Mouse (Mus musculus) cerebellum, postnatal 4 days (tissue): ENCODE measurements at regions not wholly inside any gene's neighbourhood (a gene's known extent, or its start where the extent isn't known, plus 50 kb on each side); places are given as distances from the start of the nearest gene placed in this dataset.
"Not testable (repeated sequence)": the region's sequence is repeated elsewhere in the genome, so short reads cannot be mapped to it uniquely, and the experiment has no call there.

ENCODE experiments used
- DNase-seq, 2 experiments: peaks; one replicate each; pipeline ENCODE4 v3.0.0; 2022; ENCODE audit warnings: low spot score in 2 of 2, mixed read lengths in 1 of 2

DNA sequence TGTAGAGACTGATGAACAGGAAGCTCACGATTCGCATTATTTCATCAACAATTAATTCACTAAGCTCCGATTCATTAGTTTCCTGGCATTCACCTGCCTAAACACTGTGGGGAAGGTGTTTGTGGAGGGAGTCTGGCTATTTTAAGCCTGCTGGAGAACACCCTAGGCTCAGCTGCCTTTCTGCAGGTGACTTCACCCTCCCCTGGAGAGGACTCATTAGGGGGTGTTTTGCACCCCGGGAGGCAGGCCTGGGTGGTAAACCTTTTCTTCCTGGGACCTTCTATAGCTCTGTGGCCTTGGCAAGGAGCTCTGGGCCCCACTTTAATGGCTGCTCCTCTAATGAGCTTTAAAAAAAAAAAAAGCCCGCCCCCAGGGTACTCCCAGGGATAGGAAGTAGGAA, 55.4 kb upstream of the Bnc1 start:
- no peak for DNase-seq

DNA sequence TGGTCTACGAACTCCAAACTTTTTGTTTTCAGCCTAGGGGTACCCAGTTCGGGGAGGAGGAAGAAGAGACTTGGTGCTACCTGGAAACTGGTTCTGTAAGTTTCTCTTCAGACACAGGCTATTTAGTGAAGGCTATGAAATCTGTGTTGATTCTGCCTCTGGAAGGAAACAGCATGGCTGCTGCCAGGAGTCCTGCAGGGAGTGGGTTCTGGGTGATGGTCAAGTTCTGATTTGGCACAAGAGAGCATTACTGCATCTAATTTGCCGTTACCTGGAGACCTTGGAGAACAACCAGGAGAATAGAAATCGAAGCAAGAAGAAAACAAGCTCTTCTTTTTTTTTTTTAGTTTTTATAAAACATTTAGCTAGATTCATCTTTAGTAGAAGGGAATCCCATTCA, 61.3 kb upstream of the Bnc1 start:
- no peak for DNase-seq

GRCm38 (mm10) chr7:82056551-82057230, 64.6 kb upstream of the Bnc1 start:
- no peak for DNase-seq

DNA sequence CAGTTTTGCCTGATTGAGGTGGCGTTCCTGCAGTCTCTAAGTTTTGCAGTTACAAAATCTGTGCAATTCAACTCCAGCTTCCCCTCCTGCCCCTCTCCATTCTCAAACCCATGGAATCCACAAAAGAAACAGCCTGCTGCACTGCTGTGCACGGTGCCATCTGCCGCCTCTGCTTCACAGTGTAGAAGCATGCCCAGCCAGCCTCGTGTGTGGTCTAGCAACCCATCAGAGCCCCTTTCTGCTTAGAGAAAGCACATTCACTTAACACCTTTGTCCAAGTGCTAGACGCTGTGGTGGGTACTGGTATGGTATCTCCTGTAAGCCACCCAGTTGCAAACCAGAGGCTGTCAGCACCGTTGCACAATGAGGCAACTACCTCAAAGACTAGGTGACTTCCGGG, 71.3 kb upstream of the Bnc1 start:
- peak in 1 of 2 experiments; percentile 19 for DNase-seq

GRCm38 (mm10) chr7:82069629-82070450, 77.7 kb upstream of the Bnc1 start:
- no peak for DNase-seq

DNA sequence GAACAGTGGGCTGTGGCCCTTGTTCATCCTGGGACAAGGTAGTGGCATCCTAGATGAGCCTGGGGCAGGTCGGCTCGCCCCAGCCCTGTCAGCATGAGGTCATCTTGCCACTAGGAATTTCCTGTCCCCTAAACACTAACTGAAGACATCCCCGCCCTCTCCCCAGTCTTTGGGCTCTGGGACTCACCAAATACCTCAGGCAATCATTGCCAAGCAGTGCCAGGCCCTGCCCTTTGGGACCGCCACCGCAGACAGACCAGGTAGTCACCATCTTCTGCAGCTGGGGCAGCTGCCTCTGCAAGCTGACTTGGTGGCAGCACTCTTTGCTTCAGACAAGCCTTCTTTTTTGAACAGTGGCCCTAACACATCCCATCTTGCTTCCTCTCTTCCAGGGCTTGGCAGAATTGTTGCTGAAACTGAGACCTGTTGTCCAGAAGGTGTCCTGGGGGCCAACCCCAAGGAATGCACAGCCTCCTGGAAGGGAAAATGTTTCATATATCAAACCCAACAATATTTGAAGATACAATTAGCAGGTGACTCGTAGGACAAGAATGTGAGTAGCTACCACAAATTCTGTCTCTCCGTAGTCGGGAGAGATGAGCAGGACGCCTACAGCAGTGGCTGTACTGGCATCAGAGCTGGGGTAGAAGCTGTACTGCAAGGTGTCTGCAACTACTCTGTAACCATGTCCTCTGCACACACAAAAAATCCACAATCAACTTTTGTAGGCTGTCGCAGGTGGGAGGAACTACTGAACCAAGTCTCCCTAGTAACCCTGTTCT, 79.0 kb upstream of the Bnc1 start:
- no peak for DNase-seq

- DNase-seq: no peak
Observed at GRCm38 (mm10) chr7:82075359-82075758, 83.3 kb upstream of the Bnc1 start.

DNA sequence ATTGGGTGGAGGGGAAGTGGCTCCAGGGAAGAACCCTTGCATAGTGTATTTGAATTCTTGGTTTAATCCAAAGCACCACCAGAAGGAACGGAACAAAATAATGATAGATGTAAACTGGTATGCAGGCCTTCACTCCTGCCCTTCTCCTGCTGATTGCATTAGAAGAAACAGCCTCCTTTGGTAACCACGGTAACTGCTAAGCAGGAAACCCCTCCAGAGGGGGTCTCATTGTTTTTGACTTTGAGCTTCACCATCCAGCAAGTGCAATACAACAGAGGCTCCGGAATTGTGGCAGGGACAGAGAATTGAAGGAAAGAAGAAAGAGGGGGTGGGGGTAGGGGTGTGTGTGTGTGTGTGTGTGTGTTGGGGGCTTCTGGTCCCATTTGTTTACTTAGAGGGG, 89.8 kb upstream of the Bnc1 start:
- no peak for DNase-seq

DNA sequence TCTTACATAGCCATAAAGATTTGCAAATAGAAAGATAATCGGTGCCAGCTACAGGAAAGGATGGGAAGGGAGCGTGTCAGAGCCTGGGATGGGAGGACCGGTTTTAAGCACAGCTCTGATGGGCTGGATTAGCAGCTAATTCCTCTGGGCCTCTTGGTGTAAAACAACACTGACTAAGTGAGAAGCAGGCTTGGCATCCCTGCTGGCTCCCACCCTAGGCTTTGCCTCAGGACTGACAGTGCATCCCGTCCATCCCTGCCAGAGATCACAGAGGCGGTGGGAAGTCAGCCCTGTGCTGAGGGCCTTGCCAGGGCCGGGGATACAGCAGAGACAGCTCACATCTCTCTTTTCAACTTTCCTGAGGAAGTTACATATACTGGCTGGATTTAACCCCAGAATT, 90.8 kb upstream of the Sh3gl3 start:
- DNase-seq: peak in 1 of 2 experiments; percentile 13

DNA sequence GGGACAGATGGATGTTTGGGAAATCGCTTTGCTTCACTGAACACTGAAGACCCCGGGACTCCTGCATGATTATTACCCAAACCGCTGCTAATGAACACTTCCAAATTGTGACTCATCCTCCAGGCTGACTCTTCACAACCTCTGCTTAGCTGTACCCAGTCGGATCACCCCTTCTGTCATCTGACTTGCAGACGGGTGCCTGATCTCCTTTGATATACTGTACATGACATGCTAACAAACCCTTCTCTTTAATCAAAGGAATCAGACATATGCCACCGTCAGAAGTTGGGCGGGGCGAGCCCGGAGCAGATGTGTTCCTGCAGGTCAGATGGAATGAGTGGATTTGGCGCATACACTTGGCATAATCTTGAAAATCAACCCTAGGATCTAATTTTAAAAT, 89.2 kb upstream of the Sh3gl3 start:
- no peak for DNase-seq

DNA sequence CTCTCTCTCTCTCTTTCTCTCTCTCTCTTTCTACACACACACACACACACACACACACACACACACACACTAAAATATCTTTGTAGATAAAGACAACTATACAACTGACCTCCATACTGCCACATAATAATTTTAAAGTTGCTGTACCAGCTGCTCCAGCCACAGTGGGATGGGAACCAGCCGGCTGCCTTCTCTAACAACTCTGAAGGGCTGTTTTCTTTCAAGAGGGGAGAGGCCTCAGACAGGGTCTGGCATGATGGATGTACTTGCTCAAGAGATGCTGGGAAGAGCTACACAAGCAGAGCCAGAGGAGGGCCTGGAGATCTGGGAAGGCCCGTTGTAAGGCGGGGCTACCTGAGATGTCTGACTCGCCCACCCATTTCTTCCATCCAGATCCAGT, 88.4 kb upstream of the Sh3gl3 start:
- DNase-seq: no peak

DNA sequence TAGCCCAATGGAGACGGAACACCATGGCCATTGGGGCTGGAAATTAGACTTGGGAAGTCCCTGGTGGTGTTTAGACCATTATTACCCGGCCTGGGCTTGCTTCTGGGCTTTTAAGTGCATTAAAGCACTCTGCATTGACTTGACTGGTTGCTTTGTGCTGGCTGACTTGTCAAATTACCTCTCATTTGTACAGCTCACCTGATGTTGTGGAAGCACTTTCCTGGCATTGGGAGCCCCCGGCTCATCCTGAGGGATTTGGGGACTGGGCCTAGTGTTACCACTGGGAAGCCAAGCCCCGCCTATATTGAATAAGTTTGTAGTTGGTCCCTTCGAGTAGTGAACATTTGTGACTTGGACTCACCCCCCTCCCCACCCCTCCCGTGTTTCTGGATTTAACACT, 75.5 kb upstream of the Sh3gl3 start:
- no peak for DNase-seq

- DNase-seq: no peak
Observed at GRCm38 (mm10) chr7:82101314-82101713, 72.3 kb upstream of the Sh3gl3 start.

GRCm38 (mm10) chr7:82105631-82106030, 68.0 kb upstream of the Sh3gl3 start:
- DNase-seq: no peak

DNA sequence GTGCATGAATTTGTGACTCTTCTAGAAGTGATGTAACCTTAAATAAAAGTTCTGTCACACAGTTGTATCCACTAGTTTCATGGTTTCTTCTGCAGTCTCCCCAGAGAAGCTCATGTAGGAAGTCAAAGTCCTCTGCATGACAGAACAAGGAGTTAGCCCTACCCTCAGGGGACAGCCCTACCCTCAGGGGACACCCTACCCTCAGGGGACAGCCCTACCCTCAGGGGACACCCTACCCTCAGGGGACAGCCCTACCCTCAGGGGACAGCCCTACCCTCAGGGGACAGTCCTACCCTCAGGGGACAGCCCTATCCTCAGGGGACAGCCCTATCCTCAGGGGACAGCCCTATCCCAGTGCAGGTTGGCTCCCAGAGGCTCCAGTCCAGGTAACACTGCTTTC, 64.5 kb upstream of the Sh3gl3 start:
- DNase-seq: not testable (repeated sequence)

DNA sequence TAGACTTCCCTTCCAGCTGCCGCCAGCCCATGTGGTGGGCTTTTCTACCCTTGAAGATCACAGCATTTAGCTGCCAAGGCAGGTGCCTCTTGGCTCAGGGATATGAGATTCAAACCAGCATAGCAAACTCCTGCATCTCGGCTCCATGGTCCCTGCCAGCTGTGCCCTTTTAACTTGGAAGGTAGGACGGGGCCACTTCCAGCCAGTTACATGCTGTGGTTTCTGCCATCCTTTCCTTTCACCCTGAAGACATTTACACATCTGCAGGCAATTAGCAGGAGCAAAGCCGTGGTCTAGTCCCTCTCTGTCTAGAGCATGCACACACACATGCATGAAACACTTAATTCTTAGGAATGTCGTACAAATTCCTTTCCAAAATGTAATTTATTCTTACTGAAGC, 64.1 kb upstream of the Sh3gl3 start:
- DNase-seq: no peak

GRCm38 (mm10) chr7:82109977-82110376, 63.7 kb upstream of the Sh3gl3 start:
- DNase-seq: no peak

- no peak for DNase-seq
Observed at GRCm38 (mm10) chr7:82112046-82112445, 61.6 kb upstream of the Sh3gl3 start.

DNA sequence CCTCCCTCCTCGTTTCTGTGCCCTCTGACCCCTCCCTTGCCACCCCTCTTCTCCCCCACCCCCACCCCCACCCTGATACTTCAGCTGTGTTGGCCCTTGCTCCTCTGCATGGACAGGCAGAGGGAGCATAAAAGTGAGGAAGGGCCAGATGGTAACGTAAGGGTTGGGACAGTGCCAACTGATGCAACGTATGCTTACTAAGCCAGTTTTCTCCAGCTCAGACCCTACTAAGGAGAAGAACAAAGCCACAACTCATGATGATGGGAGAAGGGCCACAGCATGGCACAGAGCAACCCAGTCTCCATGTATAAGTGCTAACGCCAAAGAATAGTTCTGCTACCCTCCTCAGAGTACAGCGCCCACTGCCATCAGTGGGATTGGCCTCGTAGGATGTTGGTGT, 58.0 kb upstream of the Sh3gl3 start:
- DNase-seq: peak in 1 of 2 experiments; percentile 16

DNA sequence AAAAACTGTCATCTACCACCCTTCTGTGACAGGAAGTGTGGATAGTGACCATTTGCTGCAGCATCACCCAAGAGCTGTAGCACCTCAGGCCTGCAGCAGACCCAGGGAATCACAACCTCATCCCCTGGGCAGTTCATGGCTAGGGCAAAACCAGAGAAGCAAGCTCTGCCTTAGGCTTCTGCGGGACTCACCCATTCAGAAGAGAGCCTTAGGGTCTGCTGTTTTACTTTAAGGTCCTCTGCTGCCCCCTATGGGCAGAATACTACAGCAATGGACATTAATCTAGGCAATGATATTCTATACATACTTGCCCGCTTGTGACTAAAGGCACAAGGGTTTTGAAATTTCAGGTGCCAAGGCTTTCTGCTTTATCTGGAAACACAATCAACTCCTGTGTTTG, 54.4 kb upstream of the Sh3gl3 start:
- DNase-seq: peak; percentile 76 to 85

GRCm38 (mm10) chr7:82119866-82120265, 53.8 kb upstream of the Sh3gl3 start:
- DNase-seq: no peak

DNA sequence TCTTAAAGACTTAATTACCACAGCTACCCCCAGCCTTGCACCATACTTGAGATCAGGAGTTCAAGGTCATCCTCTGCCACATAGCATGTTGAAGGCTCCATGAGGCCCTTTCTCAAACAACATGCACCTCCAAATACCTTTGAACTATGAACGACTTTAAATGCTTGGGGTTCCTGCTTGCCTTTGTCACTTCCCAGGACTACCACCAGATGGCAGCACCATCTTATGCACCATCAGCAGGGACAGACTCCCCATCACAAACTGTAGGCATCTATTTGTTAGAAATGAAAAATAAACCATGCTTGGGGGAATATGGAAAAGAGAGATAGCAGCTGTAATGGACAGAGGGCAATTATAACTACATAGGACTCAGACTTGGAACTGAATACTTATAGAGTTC, 51.9 kb upstream of the Sh3gl3 start:
- DNase-seq: peak in 1 of 2 experiments; percentile 64
